Mouse (Mus musculus): Measurements from ENCODE around the gene Itgae.

- no peak for TF ChIP-seq POLR2A (IDR thresholded peaks at IDR 0.05; ENCODE audit: control insufficient read depth, extremely low read depth, insufficient read depth, low read length, poor library complexity)
- no peak for TF ChIP-seq CTCF (IDR thresholded peaks at IDR 0.05; ENCODE audit: borderline replicate concordance, control insufficient read depth, extremely low read depth, insufficient read depth, low read length, poor library complexity)
These were observed 55.9 kb downstream of the Itgae start for GRCm38 (mm10) chr11:73146026-73146974.
